Mouse (Mus musculus) stomach, postnatal 0 days (tissue): ENCODE data around the gene St3gal4. TPM values are rescaled to one million over a fixed set of nuclear protein-coding genes. Genes with fewer than 3 reads are reported as not detected.

ENCODE experiments used
- ATAC-seq: fragments of 200-750 bp; cut with Nextera tagmentation; 2 replicates; pipeline ENCODE4 v1.8.0; 2017; ENCODE audit not compliant: low FRiP score, low TSS enrichment
- DNase-seq: peaks from one replicate; pipeline ENCODE4 v3.0.0-alpha.2; 2016; ENCODE audit warnings: low spot score
- H3K27ac ChIP-seq: fragments of 300-500 bp; sonication (generic); replicated peaks from 2 replicates; pipeline ENCODE4 v1.5.1; 2014; ENCODE audit warnings: mild to moderate bottlenecking, control low read depth
- H3K27me3 ChIP-seq: fragments of 300-500 bp; sonication (generic); 2 replicates; pipeline ENCODE4 v1.6.1; 2014; ENCODE audit warnings: low read length; ENCODE audit not compliant: control insufficient read depth, insufficient read depth
- H3K36me3 ChIP-seq: fragments of 300-500 bp; sonication (generic); 2 replicates; pipeline ENCODE4 v1.6.1; 2014; ENCODE audit warnings: low read length, mixed read lengths; ENCODE audit not compliant: control insufficient read depth, insufficient read depth
- H3K4me1 ChIP-seq: fragments of 300-500 bp; sonication (generic); replicated peaks from 2 replicates; pipeline ENCODE4 v1.6.1; 2014; ENCODE audit warnings: antibody characterized with exemption; ENCODE audit not compliant: control insufficient read depth, insufficient read depth
- H3K4me2 ChIP-seq: fragments of 300-500 bp; sonication (generic); replicated peaks from 2 replicates; pipeline ENCODE4 v1.6.1; 2014; ENCODE audit warnings: low read depth, mild to moderate bottlenecking, control low read depth, moderate library complexity
- H3K4me3 ChIP-seq: fragments of 300-500 bp; sonication (generic); 2 replicates; pipeline ENCODE4 v1.5.1; 2014; ENCODE audit warnings: low read depth, low read length, control low read depth
- H3K9ac ChIP-seq: fragments of 300-500 bp; sonication (generic); 2 replicates; pipeline ENCODE4 v1.6.1; 2014; ENCODE audit warnings: mild to moderate bottlenecking, low read length, control low read depth, mixed read lengths
- H3K9me3 ChIP-seq: fragments of 300-500 bp; sonication (generic); 2 replicates; pipeline ENCODE4 v1.6.1; 2016; ENCODE audit warnings: low read length; ENCODE audit not compliant: control insufficient read depth
- CTCF ChIP-seq: IDR thresholded peaks from 2 replicates; pipeline ENCODE4 v1.5.1; 2016; ENCODE audit warnings: antibody characterized with exemption, low read depth, mild to moderate bottlenecking, moderate library complexity
- EP300 ChIP-seq: optimal IDR thresholded peaks from 2 replicates; pipeline ENCODE3; 2016; ENCODE audit warnings: antibody characterized with exemption
- WGBS: fragments of 180-500 bp; shearing (Covaris S2); extraction: QIAGEN DNeasy Blood & Tissue Kit; methylation state at CpG from one replicate; pipeline ENCODE4 v1.1.7; 2014; 5-methylcytosine and 5-hydroxymethylcytosine counted together
- polyA plus RNA-seq: library from polyadenylated mRNA; unstranded; fragments of >200 nt; fragmentation: Nextera tagmentation; extraction: Ambion mirVana; gene quantifications from 2 replicates; pipeline ENCODE4 v1.2.1, GENCODE M21; 2015

The St3gal4 gene
- polyA plus RNA-seq, 1 experiment from 2014 or later = 14.6 TPM

- WGBS = 36% methylated on average over 14 of the region's 14 CpGs
- TF ChIP-seq EP300 = no peak
- TF ChIP-seq CTCF = no peak
- ATAC-seq = no peak
These were observed 84.0 kb downstream of the St3gal4 start for GRCm38 (mm10) chr9:35035074-35035473.

GRCm38 (mm10) chr9:35032457-35032856, 86.6 kb downstream of the St3gal4 start:
- H3K4me2 ChIP-seq = no peak overlapping the region
- no peaks in the 10 kb centered on the region for H3K36me3 ChIP-seq
- H3K27me3 ChIP-seq = no peaks in the 10 kb centered on the region
- TF ChIP-seq EP300 = no peak
- TF ChIP-seq CTCF = no peak
- no peaks in the 10 kb centered on the region for H3K4me1 ChIP-seq
- H3K27ac ChIP-seq = no peak overlapping the region
- ATAC-seq (no peak), DNase-seq (no peak)
- H3K9me3 ChIP-seq = no peaks in the 10 kb centered on the region
- no peak overlapping the region for H3K9ac ChIP-seq
- WGBS = 75% methylated on average over 6 of the region's 6 CpGs
- no peak overlapping the region for H3K4me3 ChIP-seq

More at GRCm38 (mm10) chr9:35035074-35035473, 84.0 kb downstream of the St3gal4 start:
- Histone ChIP-seq H3K9ac (no peak overlapping the region), H3K9me3 (no peaks in the 10 kb centered on the region), H3K27me3 (no peaks in the 10 kb centered on the region), H3K27ac (no peak overlapping the region), H3K36me3 (no peaks in the 10 kb centered on the region), H3K4me2 (no peak overlapping the region), H3K4me3 (no peak overlapping the region), H3K4me1 (no peaks in the 10 kb centered on the region)
- no peak for DNase-seq

GRCm38 (mm10) chr9:35030823-35031222, 88.2 kb downstream of the St3gal4 start:
- Histone ChIP-seq H3K4me1 (no peaks in the 10 kb centered on the region), H3K4me3 (no peak overlapping the region), H3K9me3 (no peaks in the 10 kb centered on the region), H3K4me2 (no peak overlapping the region), H3K36me3 (no peaks in the 10 kb centered on the region), H3K27ac (no peak overlapping the region), H3K9ac (no peak overlapping the region), H3K27me3 (no peaks in the 10 kb centered on the region)
- no peak for DNase-seq
- ATAC-seq = no peak
- WGBS = 56% methylated on average over 5 of the region's 5 CpGs
- no peak for TF ChIP-seq EP300
- peak; percentile 79 for TF ChIP-seq CTCF

GRCm38 (mm10) chr9:35027382-35027997, 91.6 kb downstream of the St3gal4 start:
- H3K27ac ChIP-seq = no peak overlapping the region
- no peak overlapping the region for H3K4me2 ChIP-seq
- H3K4me1 ChIP-seq = peaks cover 3% of the 10 kb centered on the region; the same call in 1 of the 2 replicates
- no peaks in the 10 kb centered on the region for H3K36me3 ChIP-seq
- H3K27me3 ChIP-seq = no peaks in the 10 kb centered on the region
- 83% methylated on average over 6 of the region's 6 CpGs for WGBS
- TF ChIP-seq EP300 = no peak
- no peak for TF ChIP-seq CTCF
- ATAC-seq (no peak), DNase-seq (no peak)
- no peak overlapping the region for H3K9ac ChIP-seq
- H3K4me3 ChIP-seq = no peak overlapping the region
- H3K9me3 ChIP-seq = no peaks in the 10 kb centered on the region

GRCm38 (mm10) chr9:35026897-35027311, 92.2 kb downstream of the St3gal4 start:
- H3K4me1 ChIP-seq = peaks cover 3% of the 10 kb centered on the region; the same call in 1 of the 2 replicates
- ATAC-seq = no peak
- H3K27ac ChIP-seq = no peak overlapping the region
- H3K4me3 ChIP-seq = no peak overlapping the region
- no peak overlapping the region for H3K9ac ChIP-seq
- no peak overlapping the region for H3K4me2 ChIP-seq
- WGBS = 49% methylated on average over 6 of the region's 6 CpGs
- no peaks in the 10 kb centered on the region for H3K27me3 ChIP-seq
- no peaks in the 10 kb centered on the region for H3K36me3 ChIP-seq
- H3K9me3 ChIP-seq = no peaks in the 10 kb centered on the region
- no peak for TF ChIP-seq EP300
- TF ChIP-seq CTCF = no peak
- DNase-seq = no peak

GRCm38 (mm10) chr9:35026311-35026710, 92.8 kb downstream of the St3gal4 start:
- 87% methylated on average over 6 of the region's 6 CpGs for WGBS
- no peak for TF ChIP-seq EP300

More at GRCm38 (mm10) chr9:35026311-35026710, 92.8 kb downstream of the St3gal4 start:
- Histone ChIP-seq H3K9me3 (no peaks in the 10 kb centered on the region), H3K36me3 (no peaks in the 10 kb centered on the region), H3K4me1 (peaks cover 3% of the 10 kb centered on the region; the same call in 1 of the 2 replicates), H3K27me3 (no peaks in the 10 kb centered on the region), H3K27ac (no peak overlapping the region), H3K9ac (no peak overlapping the region), H3K4me3 (no peak overlapping the region), H3K4me2 (no peak overlapping the region)
- ATAC-seq = no peak
- DNase-seq = no peak
